Mouse (Mus musculus): Measurements from ENCODE around the gene S1pr1. TPM values are rescaled to one million over a fixed set of nuclear protein-coding genes. Genes with fewer than 3 reads are reported as not detected.

Gene S1pr1
- total and polyA plus RNA-seq, 3 experiments, result 0.26 to 5.0 (median 2.6) TPM

GRCm38 (mm10) chr3:115710051-115710450, 4.8 kb downstream of the S1pr1 start:
- no peak for TF ChIP-seq TAL1 (conservative IDR thresholded peaks at IDR 0.05; ENCODE audit: low read depth, low read length)
- no peak for TF ChIP-seq GATA2 (IDR thresholded peaks at IDR 0.05; ENCODE audit: borderline replicate concordance, low read depth, low read length)
- no peak for TF ChIP-seq GATA1 (IDR thresholded peaks at IDR 0.05; ENCODE audit: borderline replicate concordance, low read length)
- no peak for TF ChIP-seq CTCF (IDR thresholded peaks at IDR 0.05; ENCODE audit: low read depth, low read length)
- no peak for TF ChIP-seq POLR2AphosphoS5 (IDR thresholded peaks at IDR 0.05; ENCODE audit: insufficient replicate concordance, low read depth, low read length)
- Histone ChIP-seq H3K36me3 (replicated peaks) (peaks cover 14% of the 10 kb centered on the region), H3K27me3 (ENCODE audit: insufficient read depth, low read length) (peaks cover 10% of the 10 kb centered on the region), H3K9me3 (replicated peaks) (no peaks in the 10 kb centered on the region), H3K4me1 (ENCODE audit: insufficient read depth, low read depth, low read length) (peaks cover 28% of the 10 kb centered on the region), H3K4me3 (ENCODE audit: low read depth, low read length) (no peak overlapping the region)
- no peak for ATAC-seq (ENCODE audit: extremely low read depth, insufficient number of reproducible peaks, low FRiP score, poor library complexity, severe bottlenecking)
- no peak for DNase-seq (ENCODE audit: low spot score)

GRCm38 (mm10) chr3:115709118-115709574, 5.7 kb downstream of the S1pr1 start:
- TF ChIP-seq GATA1 (IDR thresholded peaks at IDR 0.05; ENCODE audit: borderline replicate concordance, low read length), result no peak
- no peak for TF ChIP-seq CTCF (IDR thresholded peaks at IDR 0.05; ENCODE audit: low read depth, low read length)
- no peak for TF ChIP-seq TAL1 (conservative IDR thresholded peaks at IDR 0.05; ENCODE audit: low read depth, low read length)
- TF ChIP-seq GATA2 (IDR thresholded peaks at IDR 0.05; ENCODE audit: borderline replicate concordance, low read depth, low read length), result no peak
- no peak for TF ChIP-seq POLR2AphosphoS5 (IDR thresholded peaks at IDR 0.05; ENCODE audit: insufficient replicate concordance, low read depth, low read length)
- H3K36me3 ChIP-seq (replicated peaks), result peaks cover 14% of the 10 kb centered on the region
- H3K9me3 ChIP-seq (replicated peaks), result no peaks in the 10 kb centered on the region
- peaks cover 14% of the 10 kb centered on the region for H3K27me3 ChIP-seq (ENCODE audit: insufficient read depth, low read length)
- no peak overlapping the region for H3K4me3 ChIP-seq (ENCODE audit: low read depth, low read length)
- peaks cover 27% of the 10 kb centered on the region for H3K4me1 ChIP-seq (ENCODE audit: insufficient read depth, low read depth, low read length)
- no peak for DNase-seq (ENCODE audit: low spot score)
- ATAC-seq (ENCODE audit: extremely low read depth, insufficient number of reproducible peaks, low FRiP score, poor library complexity, severe bottlenecking), result no peak

GRCm38 (mm10) chr3:115706736-115707135, 8.1 kb downstream of the S1pr1 start:
- H3K4me1 ChIP-seq (ENCODE audit: insufficient read depth, low read depth, low read length), result peaks cover 4% of the 10 kb centered on the region

GRCm38 (mm10) chr3:115704254-115704908, 10.5 kb downstream of the S1pr1 start:
- Histone ChIP-seq H3K36me3 (replicated peaks) (no peaks in the 10 kb centered on the region), H3K9me3 (replicated peaks) (no peaks in the 10 kb centered on the region), H3K27me3 (ENCODE audit: insufficient read depth, low read length) (peaks cover 21% of the 10 kb centered on the region), H3K4me3 (ENCODE audit: low read depth, low read length) (no peak overlapping the region), H3K4me1 (ENCODE audit: insufficient read depth, low read depth, low read length) (peaks cover 4% of the 10 kb centered on the region)
- ATAC-seq (ENCODE audit: extremely low read depth, insufficient number of reproducible peaks, low FRiP score, poor library complexity, severe bottlenecking), result peak; percentile 22; the same call in 1 of the 2 replicates
- TF ChIP-seq TAL1 (conservative IDR thresholded peaks at IDR 0.05; ENCODE audit: low read depth, low read length), result no peak
- TF ChIP-seq GATA1 (IDR thresholded peaks at IDR 0.05; ENCODE audit: borderline replicate concordance, low read length), result no peak
- TF ChIP-seq GATA2 (IDR thresholded peaks at IDR 0.05; ENCODE audit: borderline replicate concordance, low read depth, low read length), result no peak
- TF ChIP-seq CTCF (IDR thresholded peaks at IDR 0.05; ENCODE audit: low read depth, low read length), result no peak
- TF ChIP-seq POLR2AphosphoS5 (IDR thresholded peaks at IDR 0.05; ENCODE audit: insufficient replicate concordance, low read depth, low read length), result no peak
- no peak for DNase-seq (ENCODE audit: low spot score)

More at GRCm38 (mm10) chr3:115706736-115707135, 8.1 kb downstream of the S1pr1 start:
- DNase-seq (ENCODE audit: low spot score), result no peak
- no peak for ATAC-seq (ENCODE audit: extremely low read depth, insufficient number of reproducible peaks, low FRiP score, poor library complexity, severe bottlenecking)
- Histone ChIP-seq H3K36me3 (replicated peaks) (peaks cover 6% of the 10 kb centered on the region), H3K4me3 (ENCODE audit: low read depth, low read length) (no peak overlapping the region), H3K27me3 (ENCODE audit: insufficient read depth, low read length) (peaks cover 21% of the 10 kb centered on the region), H3K9me3 (replicated peaks) (no peaks in the 10 kb centered on the region)
- TF ChIP-seq CTCF (IDR thresholded peaks at IDR 0.05; ENCODE audit: low read depth, low read length) (no peak), POLR2AphosphoS5 (IDR thresholded peaks at IDR 0.05; ENCODE audit: insufficient replicate concordance, low read depth, low read length) (no peak), GATA1 (IDR thresholded peaks at IDR 0.05; ENCODE audit: borderline replicate concordance, low read length) (no peak), GATA2 (IDR thresholded peaks at IDR 0.05; ENCODE audit: borderline replicate concordance, low read depth, low read length) (no peak), TAL1 (conservative IDR thresholded peaks at IDR 0.05; ENCODE audit: low read depth, low read length) (no peak)

- H3K4me1 ChIP-seq (ENCODE audit: insufficient read depth, low read depth, low read length), result peaks cover 4% of the 10 kb centered on the region
- no peak for DNase-seq (ENCODE audit: low spot score)
- TF ChIP-seq GATA1 (IDR thresholded peaks at IDR 0.05; ENCODE audit: borderline replicate concordance, low read length) (no peak), GATA2 (IDR thresholded peaks at IDR 0.05; ENCODE audit: borderline replicate concordance, low read depth, low read length) (no peak), CTCF (IDR thresholded peaks at IDR 0.05; ENCODE audit: low read depth, low read length) (no peak), POLR2AphosphoS5 (IDR thresholded peaks at IDR 0.05; ENCODE audit: insufficient replicate concordance, low read depth, low read length) (no peak), TAL1 (conservative IDR thresholded peaks at IDR 0.05; ENCODE audit: low read depth, low read length) (no peak)
- no peaks in the 10 kb centered on the region for H3K9me3 ChIP-seq (replicated peaks)
- no peak for ATAC-seq (ENCODE audit: extremely low read depth, insufficient number of reproducible peaks, low FRiP score, poor library complexity, severe bottlenecking)
- H3K36me3 ChIP-seq (replicated peaks), result no peaks in the 10 kb centered on the region
- peaks cover 14% of the 10 kb centered on the region for H3K27me3 ChIP-seq (ENCODE audit: insufficient read depth, low read length)
- no peak overlapping the region for H3K4me3 ChIP-seq (ENCODE audit: low read depth, low read length)
Observed at GRCm38 (mm10) chr3:115703720-115704119, 11.2 kb downstream of the S1pr1 start.

- ATAC-seq (ENCODE audit: extremely low read depth, insufficient number of reproducible peaks, low FRiP score, poor library complexity, severe bottlenecking), result no peak
- Histone ChIP-seq H3K4me3 (ENCODE audit: low read depth, low read length) (no peak overlapping the region), H3K27me3 (ENCODE audit: insufficient read depth, low read length) (peaks cover 18% of the 10 kb centered on the region), H3K9me3 (replicated peaks) (no peaks in the 10 kb centered on the region), H3K36me3 (replicated peaks) (no peaks in the 10 kb centered on the region), H3K4me1 (ENCODE audit: insufficient read depth, low read depth, low read length) (peaks cover 4% of the 10 kb centered on the region)
- TF ChIP-seq GATA1 (IDR thresholded peaks at IDR 0.05; ENCODE audit: borderline replicate concordance, low read length) (no peak), POLR2AphosphoS5 (IDR thresholded peaks at IDR 0.05; ENCODE audit: insufficient replicate concordance, low read depth, low read length) (no peak), TAL1 (conservative IDR thresholded peaks at IDR 0.05; ENCODE audit: low read depth, low read length) (no peak), CTCF (IDR thresholded peaks at IDR 0.05; ENCODE audit: low read depth, low read length) (no peak)
- DNase-seq (ENCODE audit: low spot score), result no peak
Observed at GRCm38 (mm10) chr3:115702089-115702488, 12.8 kb downstream of the S1pr1 start.
